Mouse (Mus musculus) heart, embryonic 13.5 days (tissue): ENCODE data around the gene Kbtbd2. TPM values are rescaled to one million over a fixed set of nuclear protein-coding genes. Genes with fewer than 3 reads are reported as not detected.

Experiments
- polyA plus RNA-seq: library from polyadenylated mRNA; unstranded; fragments of >200 nt; fragmentation: Nextera tagmentation; extraction: Ambion mirVana; gene quantifications from 2 replicates; pipeline ENCODE4 v1.2.1, GENCODE M21; 2015

Gene Kbtbd2
- polyA plus RNA-seq, 1 experiment from 2014 or later, result 29.5 TPM

Other genes starting within 250 kb of the Kbtbd2 start
- gene Pde1c, start 228.7 kb downstream of the Kbtbd2 start, polyA plus RNA-seq, result 3.1 and 3.5 TPM in 2 replicates
- gene Lsm5, start 93.1 kb downstream of the Kbtbd2 start, polyA plus RNA-seq, result 70.2 and 74.5 TPM in 2 replicates
- gene Avl9, start 82.9 kb downstream of the Kbtbd2 start, polyA plus RNA-seq, result 5.8 TPM in 2 replicates
- 131 and 139 TPM in 2 replicates for gene Fkbp9, start 34.2 kb upstream of the Kbtbd2 start, polyA plus RNA-seq
- 65.9 and 68.6 TPM in 2 replicates for gene Nt5c3, start 126.1 kb upstream of the Kbtbd2 start, polyA plus RNA-seq
- gene Vmn1r4, start 126.2 kb upstream of the Kbtbd2 start, polyA plus RNA-seq, result 0.06 and 0.09 TPM in 2 replicates
- gene Vmn1r5, start 172.5 kb upstream of the Kbtbd2 start, polyA plus RNA-seq, result not detected in 2 replicates
- gene Vmn1r6, start 199.4 kb upstream of the Kbtbd2 start, polyA plus RNA-seq, result not detected in 2 replicates
- gene Vmn1r7, start 227.5 kb upstream of the Kbtbd2 start, polyA plus RNA-seq, result not detected in 2 replicates
- gene Vmn1r8, start 234.5 kb upstream of the Kbtbd2 start, polyA plus RNA-seq, result not detected in 2 replicates